Mouse (Mus musculus): ENCODE data around the gene Vmn1r87. TPM values are rescaled to one million over a fixed set of nuclear protein-coding genes. Genes with fewer than 3 reads are reported as not detected.
"Not testable (repeated sequence)": the region's sequence is repeated elsewhere in the genome, so short reads cannot be mapped to it uniquely, and the experiment has no call there.

The Vmn1r87 gene
- polyA plus RNA-seq (2015; fragmentation: Nextera tagmentation; extraction: Ambion mirVana) = not detected in 2 replicates

DNA sequence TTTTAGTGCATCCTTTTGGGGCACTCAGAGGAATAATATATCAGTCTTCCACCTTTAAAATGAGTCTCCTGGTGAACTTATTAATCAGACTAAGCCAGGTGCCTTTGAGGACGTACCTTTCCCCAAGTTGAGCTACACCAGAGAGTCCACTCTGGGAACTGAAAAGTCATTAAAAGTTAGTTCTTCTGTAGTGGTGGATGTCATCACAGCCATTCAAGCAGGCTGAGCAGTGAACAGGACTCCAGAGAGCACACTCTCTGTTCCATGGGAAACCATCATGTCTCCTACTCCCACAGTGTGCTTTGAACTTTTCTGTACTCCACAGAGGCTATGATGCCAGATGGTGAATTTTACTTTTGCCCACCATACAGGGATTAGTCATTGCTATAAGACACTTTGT lies at the start of gene Vmn1r87:
Vmn1r87 (minus strand) TSS at position 101 of the 400 bp plus-strand sequence.
- no peak for ATAC-seq

DNA sequence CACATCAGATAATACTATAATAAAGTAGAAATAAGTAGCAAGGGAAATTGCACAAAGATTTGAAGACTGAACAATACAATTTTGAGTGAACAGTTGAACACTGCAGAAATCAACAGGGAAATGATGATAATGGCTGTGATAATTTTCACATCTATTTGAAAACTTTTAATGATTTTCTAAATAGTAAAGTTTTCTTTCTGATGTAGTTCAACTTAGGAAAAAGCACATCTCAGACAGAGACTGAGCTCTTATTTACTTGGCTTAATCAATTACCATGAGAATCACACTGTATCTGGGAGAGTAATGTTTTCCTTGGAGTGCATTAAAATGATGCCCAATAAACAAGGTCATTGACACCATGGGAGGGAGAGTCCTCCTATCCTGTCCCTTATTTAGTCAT lies 19.3 kb upstream of the Vmn1r87 start, which contains the start of gene Vmn1r88:
Vmn1r88 (plus strand) TSS at position 301 of the 400 bp plus-strand sequence.
- no peak for ATAC-seq
- no peaks in the 10 kb centered on the region for H3K36me3 ChIP-seq (ENCODE audit: control insufficient read depth, insufficient read depth)
- no peak within 1 kb of the TSS for H3K4me2 ChIP-seq (ENCODE audit: low read length)
- H3K27ac ChIP-seq (ENCODE audit: low read length) = no peak within 1 kb of the TSS
- no peak within 1 kb of the TSS for H3K4me3 ChIP-seq (replicated peaks; ENCODE audit: low read length)
- H3K27me3 ChIP-seq (replicated peaks; ENCODE audit: control insufficient read depth, insufficient read depth, low read length) = no peaks in the 10 kb centered on the region
- no peaks in the 10 kb centered on the region for H3K4me1 ChIP-seq (replicated peaks; ENCODE audit: control insufficient read depth, insufficient read depth, low read length)
- H3K9me3 ChIP-seq (ENCODE audit: control insufficient read depth, low read length) = no peaks in the 10 kb centered on the region
- H3K9ac ChIP-seq (replicated peaks; ENCODE audit: low read depth, low read length) = no peak within 1 kb of the TSS

More for the DNA sequence above, at the start of gene Vmn1r87:
- no peak within 1 kb of the TSS for H3K4me3 ChIP-seq (replicated peaks; ENCODE audit: low read length)
- no peaks in the 10 kb centered on the region for H3K9me3 ChIP-seq (ENCODE audit: control insufficient read depth, low read length)
- WGBS = 94% methylated on average over 1 of the region's 1 CpGs
- H3K27me3 ChIP-seq (replicated peaks; ENCODE audit: control insufficient read depth, insufficient read depth, low read length) = no peaks in the 10 kb centered on the region
- no peaks in the 10 kb centered on the region for H3K36me3 ChIP-seq (ENCODE audit: control insufficient read depth, insufficient read depth)
- no peak within 1 kb of the TSS for H3K4me2 ChIP-seq (ENCODE audit: low read length)
- no peak within 1 kb of the TSS for H3K27ac ChIP-seq (ENCODE audit: low read length)
- H3K4me1 ChIP-seq (replicated peaks; ENCODE audit: control insufficient read depth, insufficient read depth, low read length) = no peaks in the 10 kb centered on the region
- no peak within 1 kb of the TSS for H3K9ac ChIP-seq (replicated peaks; ENCODE audit: low read depth, low read length)

DNA sequence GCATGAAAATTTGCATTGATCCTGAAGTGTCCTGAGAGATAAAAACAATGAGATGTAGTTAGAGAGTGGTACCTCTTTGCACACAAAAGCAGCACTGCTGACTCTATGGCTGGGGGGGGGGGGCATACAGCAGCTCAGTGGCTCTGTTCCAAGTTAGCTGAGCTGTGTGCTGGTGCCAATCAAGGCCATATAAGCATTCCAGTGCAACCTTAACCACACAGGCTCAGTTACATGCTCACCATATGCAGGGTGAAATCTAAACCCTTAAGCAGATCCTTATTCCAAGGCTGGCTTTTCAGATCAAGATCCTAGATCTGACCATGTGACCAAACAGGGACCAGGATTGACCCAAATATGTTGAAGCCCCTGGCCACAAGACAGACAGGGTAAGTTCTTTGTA lies 2.6 kb downstream of the Vmn1r87 start:
- Histone ChIP-seq H3K27ac (ENCODE audit: low read length) (no peak overlapping the region), H3K36me3 (ENCODE audit: control insufficient read depth, insufficient read depth) (no peaks in the 10 kb centered on the region), H3K9ac (replicated peaks; ENCODE audit: low read depth, low read length) (no peak overlapping the region), H3K4me1 (replicated peaks; ENCODE audit: control insufficient read depth, insufficient read depth, low read length) (no peaks in the 10 kb centered on the region), H3K4me2 (ENCODE audit: low read length) (no peak overlapping the region), H3K27me3 (replicated peaks; ENCODE audit: control insufficient read depth, insufficient read depth, low read length) (no peaks in the 10 kb centered on the region), H3K4me3 (replicated peaks; ENCODE audit: low read length) (no peak overlapping the region), H3K9me3 (ENCODE audit: control insufficient read depth, low read length) (no peaks in the 10 kb centered on the region)
- no peak for ATAC-seq

DNA sequence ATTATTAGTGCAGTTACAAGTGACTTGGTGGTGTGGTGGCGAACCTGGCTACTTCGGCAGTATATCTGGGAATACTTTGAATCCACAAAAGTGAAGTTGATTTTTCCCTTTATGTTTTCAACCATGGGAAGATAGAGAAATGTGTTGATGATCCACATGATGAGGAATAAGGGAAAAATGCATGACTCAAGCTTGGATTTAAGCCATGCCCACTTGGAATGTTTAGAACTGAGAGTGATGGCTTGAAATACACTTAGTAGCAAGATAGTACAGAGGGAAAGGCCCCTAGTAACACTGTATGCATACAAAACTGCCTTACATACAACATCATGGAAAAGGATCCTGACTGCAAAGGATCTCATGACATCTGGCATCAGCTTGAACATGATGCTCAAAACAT lies 8.1 kb downstream of the Vmn1r87 start:
- Histone ChIP-seq H3K4me3 (replicated peaks; ENCODE audit: low read length) (no peak overlapping the region), H3K27me3 (replicated peaks; ENCODE audit: control insufficient read depth, insufficient read depth, low read length) (no peaks in the 10 kb centered on the region), H3K4me1 (replicated peaks; ENCODE audit: control insufficient read depth, insufficient read depth, low read length) (no peaks in the 10 kb centered on the region), H3K9me3 (ENCODE audit: control insufficient read depth, low read length) (no peaks in the 10 kb centered on the region), H3K4me2 (ENCODE audit: low read length) (no peak overlapping the region), H3K9ac (replicated peaks; ENCODE audit: low read depth, low read length) (no peak overlapping the region), H3K36me3 (ENCODE audit: control insufficient read depth, insufficient read depth) (no peaks in the 10 kb centered on the region), H3K27ac (ENCODE audit: low read length) (no peak overlapping the region)
- WGBS = 86% methylated on average over 2 of the region's 2 CpGs
- ATAC-seq = no peak

DNA sequence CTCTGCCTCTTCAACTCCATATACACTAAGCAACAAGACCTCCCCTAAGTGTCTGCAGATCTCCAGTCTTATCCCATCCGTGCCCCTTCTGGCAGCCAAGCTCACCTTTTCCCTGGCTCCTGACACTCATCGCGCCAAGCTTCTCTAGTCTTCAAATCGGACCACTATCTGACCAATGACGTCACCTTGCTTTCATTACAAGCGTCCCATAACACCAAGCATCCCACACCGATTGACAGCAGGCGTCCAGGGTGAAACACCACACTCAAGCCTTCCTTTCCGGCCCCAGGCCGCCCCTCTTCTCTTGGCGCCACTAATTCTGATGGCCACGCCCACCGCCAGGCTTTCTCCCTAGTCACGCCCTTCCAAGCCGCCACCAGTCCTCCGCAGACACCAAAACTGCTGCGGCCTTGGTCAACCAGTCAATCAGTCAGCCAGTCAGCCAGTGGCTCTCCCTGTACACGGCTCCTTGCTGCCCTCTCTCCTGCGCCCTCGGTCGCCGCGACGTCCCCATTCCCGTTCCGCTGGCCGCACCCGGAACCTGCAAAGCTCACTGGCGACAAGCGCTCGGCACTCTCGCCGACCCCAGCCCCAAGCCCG lies 16.3 kb downstream of the Vmn1r87 start:
- H3K27ac ChIP-seq (ENCODE audit: low read length); H3K4me1 ChIP-seq (replicated peaks; ENCODE audit: control insufficient read depth, insufficient read depth, low read length); H3K9ac ChIP-seq (replicated peaks; ENCODE audit: low read depth, low read length); H3K36me3 ChIP-seq (ENCODE audit: control insufficient read depth, insufficient read depth); H3K27me3 ChIP-seq (replicated peaks; ENCODE audit: control insufficient read depth, insufficient read depth, low read length); H3K9me3 ChIP-seq (ENCODE audit: control insufficient read depth, low read length): not testable (repeated sequence)
- Histone ChIP-seq H3K4me3 (replicated peaks; ENCODE audit: low read length) (peak overlapping the region; percentile 22), H3K4me2 (ENCODE audit: low read length) (peak overlapping the region; percentile 42)
- under 1% methylated on average over 12 of the region's 34 CpGs for WGBS
- peak; percentile 84 for ATAC-seq

DNA sequence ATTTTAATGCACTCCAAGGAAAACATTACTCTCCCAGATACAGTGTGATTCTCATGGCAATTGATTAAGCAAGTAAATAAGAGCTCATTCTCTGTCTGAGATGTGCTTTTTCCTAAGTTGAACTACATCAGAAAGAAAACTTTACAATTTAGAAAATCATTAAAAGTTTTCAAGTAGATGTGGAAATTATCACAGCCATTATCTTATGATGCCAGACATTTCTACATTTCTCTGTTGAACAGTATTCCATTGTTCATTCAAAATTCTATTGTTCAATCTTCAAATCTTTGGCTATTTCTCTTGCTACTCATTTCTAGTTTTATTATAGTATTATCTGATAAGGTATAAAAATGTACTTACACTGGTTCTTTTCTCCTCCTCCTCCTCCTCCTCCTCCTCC lies 20.1 kb downstream of the Vmn1r87 start, which contains the start of gene Vmn1r86:
Vmn1r86 (minus strand) TSS at position 101 of the 400 bp plus-strand sequence.
- H3K36me3 ChIP-seq (ENCODE audit: control insufficient read depth, insufficient read depth) = no peaks in the 10 kb centered on the region
- no peak within 1 kb of the TSS for H3K4me2 ChIP-seq (ENCODE audit: low read length)

DNA sequence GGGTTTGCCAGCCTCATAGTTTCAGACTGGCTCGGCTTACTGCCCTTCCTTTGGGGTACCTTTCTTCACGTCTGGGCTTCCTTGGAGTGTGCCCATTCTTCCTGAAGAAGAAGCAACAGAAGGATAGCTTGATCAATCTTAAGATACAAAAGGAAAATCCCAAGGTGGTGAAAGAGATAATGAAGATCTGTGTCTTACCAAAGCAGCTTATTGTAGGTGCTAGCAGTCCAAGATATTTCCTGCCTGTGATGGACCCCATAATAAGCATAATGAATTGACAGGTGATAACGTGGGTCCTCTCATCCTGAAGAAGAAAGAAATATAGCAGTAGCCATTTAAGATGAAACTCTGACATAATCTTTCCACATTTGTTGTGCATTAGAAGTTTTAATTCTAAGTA lies 44.9 kb downstream of the Vmn1r87 start, which contains the start of gene Vmn1r85:
Vmn1r85 (minus strand) TSS at position 101 of the 400 bp plus-strand sequence.
- WGBS = 60% methylated on average over 3 of the region's 3 CpGs
- Histone ChIP-seq H3K27me3 (replicated peaks; ENCODE audit: control insufficient read depth, insufficient read depth, low read length) (no peaks in the 10 kb centered on the region), H3K4me1 (replicated peaks; ENCODE audit: control insufficient read depth, insufficient read depth, low read length) (no peaks in the 10 kb centered on the region)

More for the DNA sequence above, 20.1 kb downstream of the Vmn1r87 start, which contains the start of gene Vmn1r86:
- no peak within 1 kb of the TSS for H3K4me3 ChIP-seq (replicated peaks; ENCODE audit: low read length)
- no peak within 1 kb of the TSS for H3K27ac ChIP-seq (ENCODE audit: low read length)
- no peaks in the 10 kb centered on the region for H3K9me3 ChIP-seq (ENCODE audit: control insufficient read depth, low read length)
- H3K9ac ChIP-seq (replicated peaks; ENCODE audit: low read depth, low read length) = no peak within 1 kb of the TSS
- no peaks in the 10 kb centered on the region for H3K27me3 ChIP-seq (replicated peaks; ENCODE audit: control insufficient read depth, insufficient read depth, low read length)
- no peak for ATAC-seq
- no peaks in the 10 kb centered on the region for H3K4me1 ChIP-seq (replicated peaks; ENCODE audit: control insufficient read depth, insufficient read depth, low read length)

More for the DNA sequence above, 44.9 kb downstream of the Vmn1r87 start, which contains the start of gene Vmn1r85:
- H3K4me2 ChIP-seq (ENCODE audit: low read length) = no peak within 1 kb of the TSS
- no peak within 1 kb of the TSS for H3K4me3 ChIP-seq (replicated peaks; ENCODE audit: low read length)
- no peak within 1 kb of the TSS for H3K27ac ChIP-seq (ENCODE audit: low read length)
- H3K9ac ChIP-seq (replicated peaks; ENCODE audit: low read depth, low read length) = no peak within 1 kb of the TSS
- no peak for ATAC-seq
- H3K9me3 ChIP-seq (ENCODE audit: control insufficient read depth, low read length) = no peaks in the 10 kb centered on the region
- no peaks in the 10 kb centered on the region for H3K36me3 ChIP-seq (ENCODE audit: control insufficient read depth, insufficient read depth)

Other genes with a start within 250 kb of the Vmn1r87 start
- 13.8 and 15.0 TPM in 2 replicates for gene Zscan22, start 242.3 kb downstream of the Vmn1r87 start, polyA plus RNA-seq (2015; fragmentation: Nextera tagmentation; extraction: Ambion mirVana)
- 660 and 678 TPM in 2 replicates for gene Rps5, start 217.9 kb downstream of the Vmn1r87 start, polyA plus RNA-seq (2015; fragmentation: Nextera tagmentation; extraction: Ambion mirVana)
- 0.65 and 0.67 TPM in 2 replicates for gene Rnf225, start 212.7 kb downstream of the Vmn1r87 start, polyA plus RNA-seq (2015; fragmentation: Nextera tagmentation; extraction: Ambion mirVana)
- 16.8 and 17.4 TPM in 2 replicates for gene Zfp324, start 174.3 kb downstream of the Vmn1r87 start, polyA plus RNA-seq (2015; fragmentation: Nextera tagmentation; extraction: Ambion mirVana)
- gene Zfp446, start 162.3 kb downstream of the Vmn1r87 start, polyA plus RNA-seq (2015; fragmentation: Nextera tagmentation; extraction: Ambion mirVana) = 11.8 and 13.0 TPM in 2 replicates
- 0.21 and 0.75 TPM in 2 replicates for gene Slc27a5, start 142.0 kb downstream of the Vmn1r87 start, polyA plus RNA-seq (2015; fragmentation: Nextera tagmentation; extraction: Ambion mirVana)
- gene Trim28, start 141.0 kb downstream of the Vmn1r87 start, polyA plus RNA-seq (2015; fragmentation: Nextera tagmentation; extraction: Ambion mirVana) = 230 and 237 TPM in 2 replicates
- gene Zbtb45, start 130.1 kb downstream of the Vmn1r87 start, polyA plus RNA-seq (2015; fragmentation: Nextera tagmentation; extraction: Ambion mirVana) = 43.0 and 44.1 TPM in 2 replicates
- gene Chmp2a, start 105.3 kb downstream of the Vmn1r87 start, polyA plus RNA-seq (2015; fragmentation: Nextera tagmentation; extraction: Ambion mirVana) = 170 and 175 TPM in 2 replicates
- gene Ube2m, start 101.9 kb downstream of the Vmn1r87 start, polyA plus RNA-seq (2015; fragmentation: Nextera tagmentation; extraction: Ambion mirVana) = 66.8 and 67.7 TPM in 2 replicates
- 6.7 and 10.6 TPM in 2 replicates for gene Mzf1, start 85.4 kb downstream of the Vmn1r87 start, polyA plus RNA-seq (2015; fragmentation: Nextera tagmentation; extraction: Ambion mirVana)
- 0.04 TPM in 2 replicates for gene Vmn1r85, start 45.0 kb downstream of the Vmn1r87 start, polyA plus RNA-seq (2015; fragmentation: Nextera tagmentation; extraction: Ambion mirVana)
- not detected in 2 replicates for gene Vmn1r86, start 20.2 kb downstream of the Vmn1r87 start, polyA plus RNA-seq (2015; fragmentation: Nextera tagmentation; extraction: Ambion mirVana)
- gene Vmn1r88, start 19.4 kb upstream of the Vmn1r87 start, polyA plus RNA-seq (2015; fragmentation: Nextera tagmentation; extraction: Ambion mirVana) = not detected in 2 replicates
- gene Vmn1r89, start 72.9 kb upstream of the Vmn1r87 start, polyA plus RNA-seq (2015; fragmentation: Nextera tagmentation; extraction: Ambion mirVana) = not detected in 2 replicates
- 41.7 and 42.9 TPM in 2 replicates for gene Lig1, start 137.1 kb upstream of the Vmn1r87 start, polyA plus RNA-seq (2015; fragmentation: Nextera tagmentation; extraction: Ambion mirVana)
- 13.9 and 18.6 TPM in 2 replicates for gene Zswim9, start 138.6 kb upstream of the Vmn1r87 start, polyA plus RNA-seq (2015; fragmentation: Nextera tagmentation; extraction: Ambion mirVana)
- gene Pla2g4c, start 184.5 kb upstream of the Vmn1r87 start, polyA plus RNA-seq (2015; fragmentation: Nextera tagmentation; extraction: Ambion mirVana) = 0.51 and 0.80 TPM in 2 replicates

All from forebrain, embryonic 16.5 days (tissue).